Mouse (Mus musculus) lung, postnatal 0 days (tissue): ENCODE results near the gene Gm27029. TPM values are rescaled to one million over a fixed set of nuclear protein-coding genes. Genes with fewer than 3 reads are reported as not detected.
"Not testable (repeated sequence)": the region's sequence is repeated elsewhere in the genome, so short reads cannot be mapped to it uniquely, and the experiment has no call there.

ENCODE experiments used
- ATAC-seq: fragments of 200-750 bp; cut with Nextera tagmentation; 2 replicates; pipeline ENCODE4 v1.8.0; 2017; ENCODE audit warnings: moderate library complexity
- DNase-seq: peaks from one replicate; pipeline ENCODE4 v3.0.0-alpha.2; 2016; ENCODE audit warnings: low spot score
- H3K27ac ChIP-seq: fragments of 300-500 bp; sonication (generic); 2 replicates; pipeline ENCODE4 v1.5.1; 2014; ENCODE audit warnings: antibody characterized with exemption, mild to moderate bottlenecking, low read length, mixed read lengths
- H3K27me3 ChIP-seq: fragments of 300-500 bp; sonication (generic); replicated peaks from 2 replicates; pipeline ENCODE4 v1.6.1; 2014; ENCODE audit warnings: low read length, mixed read lengths; ENCODE audit not compliant: insufficient read depth
- H3K36me3 ChIP-seq: fragments of 300-500 bp; sonication (generic); 2 replicates; pipeline ENCODE4 v1.6.1; 2014; ENCODE audit warnings: low read length, mixed read lengths; ENCODE audit not compliant: insufficient read depth
- H3K4me1 ChIP-seq: fragments of 300-500 bp; sonication (generic); 2 replicates; pipeline ENCODE4 v1.6.1; 2014; ENCODE audit warnings: antibody characterized with exemption, low read depth, low read length, mixed read lengths; ENCODE audit not compliant: insufficient read depth
- H3K4me2 ChIP-seq: fragments of 300-500 bp; sonication (generic); replicated peaks from 2 replicates; pipeline ENCODE4 v1.6.1; 2014; ENCODE audit warnings: low read depth, mild to moderate bottlenecking, low read length, moderate library complexity, mixed read lengths
- H3K4me3 ChIP-seq: fragments of 300-500 bp; sonication (generic); 2 replicates; pipeline ENCODE4 v1.5.1; 2014; ENCODE audit warnings: low read depth, low read length
- H3K9ac ChIP-seq: fragments of 300-500 bp; sonication (generic); replicated peaks from 2 replicates; pipeline ENCODE4 v1.6.1; 2014; ENCODE audit warnings: low read depth, mild to moderate bottlenecking
- H3K9me3 ChIP-seq: fragments of 300-500 bp; sonication (generic); 2 replicates; pipeline ENCODE4 v1.6.1; 2016; ENCODE audit warnings: low read length, mixed read lengths
- CTCF ChIP-seq: IDR thresholded peaks from 2 replicates; pipeline ENCODE4 v1.5.1; 2016; ENCODE audit warnings: antibody characterized with exemption, mild to moderate bottlenecking
- EP300 ChIP-seq: IDR thresholded peaks from 2 replicates; pipeline ENCODE4 v1.6.1; 2016; ENCODE audit warnings: antibody characterized with exemption, mild to moderate bottlenecking, control low read depth
- WGBS: fragments of 180-500 bp; shearing (Covaris S2); extraction: QIAGEN DNeasy Blood & Tissue Kit; methylation state at CpG from one replicate; pipeline ENCODE4 v1.1.7; 2014; 5-methylcytosine and 5-hydroxymethylcytosine counted together
- polyA plus RNA-seq: library from polyadenylated mRNA; unstranded; fragments of >200 nt; fragmentation: Nextera tagmentation; extraction: Ambion mirVana; gene quantifications from 2 replicates; pipeline ENCODE4 v1.2.1, GENCODE M21; 2015

Gene Gm27029
- polyA plus RNA-seq = 2.6 and 2.9 TPM in 2 replicates

DNA sequence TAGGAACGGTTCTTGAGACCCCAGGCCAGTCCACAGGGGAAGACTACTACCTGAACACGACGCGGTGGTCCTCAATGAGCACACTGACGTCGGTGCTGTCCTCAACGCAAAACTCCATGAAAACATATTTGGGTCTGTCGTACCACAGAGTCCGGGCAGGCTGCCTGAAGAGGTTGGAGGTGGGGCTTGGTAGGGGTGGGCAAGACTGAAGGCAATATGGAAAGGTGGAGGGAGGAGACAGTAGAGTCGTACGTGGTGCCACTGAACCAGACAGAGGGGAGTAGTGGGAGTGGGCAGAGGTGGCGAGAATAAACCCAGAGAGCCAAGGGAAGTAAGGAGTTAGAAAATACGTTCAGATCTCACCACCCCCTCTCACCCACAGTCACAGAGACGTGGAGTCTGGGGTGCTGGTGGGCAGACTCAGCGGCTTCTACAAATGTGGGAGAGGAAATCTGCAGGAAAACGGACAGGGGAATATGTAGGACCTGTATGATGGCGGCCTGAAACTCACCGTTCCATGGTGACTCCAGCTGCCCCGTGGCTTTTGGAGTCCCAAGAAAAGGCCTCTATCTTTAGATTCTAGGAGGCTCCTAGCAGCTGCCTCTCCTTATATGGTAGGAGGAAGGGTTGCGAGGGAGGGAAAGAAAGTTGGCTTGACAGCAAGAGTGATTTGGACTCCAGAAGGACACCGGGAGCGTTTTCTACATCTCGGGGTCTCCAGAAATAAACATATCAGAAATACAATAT, at the start of gene Gm27029:
Gene Gm27029 (minus strand): TSS at position 692 of the 747 bp plus-strand sequence.
- H3K9ac ChIP-seq = peak within 1 kb of the TSS; percentile 58
- H3K9me3 ChIP-seq = no peaks in the 10 kb centered on the region
- peak; percentile 87 for DNase-seq
- no peaks in the 10 kb centered on the region for H3K27me3 ChIP-seq
- H3K4me3 ChIP-seq = peak within 1 kb of the TSS; percentile 73
- H3K36me3 ChIP-seq = no peaks in the 10 kb centered on the region
- peak; percentile 65 for ATAC-seq
- WGBS = 2% methylated on average over 23 of the region's 23 CpGs
- peak within 1 kb of the TSS; percentile 81 for H3K4me2 ChIP-seq
- TF ChIP-seq EP300 (no peak), CTCF (no peak)
- peaks cover 13% of the 10 kb centered on the region for H3K4me1 ChIP-seq
- peak within 1 kb of the TSS; percentile 87 for H3K27ac ChIP-seq

DNA sequence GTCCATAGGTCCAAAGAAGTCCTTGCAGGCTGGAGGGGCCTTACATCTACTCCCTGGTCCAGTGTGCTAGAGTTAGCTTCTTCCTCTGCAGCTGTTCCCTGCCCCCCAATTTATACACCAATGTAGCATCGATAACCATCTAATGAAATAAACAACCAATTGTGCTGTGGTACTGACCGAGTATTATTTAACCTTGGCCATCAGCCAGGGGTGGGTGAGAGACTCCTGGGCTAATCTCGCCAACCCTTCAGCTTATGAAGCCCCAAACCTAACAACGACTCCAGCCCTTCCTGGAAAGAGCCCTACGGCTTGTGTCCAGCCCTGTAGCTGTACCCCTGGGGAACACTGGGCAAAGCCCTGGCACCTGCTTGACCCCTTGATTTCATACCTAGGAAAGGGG, 49.7 kb upstream of the Gm27029 start:
- H3K4me3 ChIP-seq = no peak overlapping the region
- no peaks in the 10 kb centered on the region for H3K36me3 ChIP-seq
- no peaks in the 10 kb centered on the region for H3K27me3 ChIP-seq
- no peak overlapping the region for H3K9ac ChIP-seq
- ATAC-seq (no peak), DNase-seq (no peak)
- H3K4me1 ChIP-seq = no peaks in the 10 kb centered on the region
- no peak overlapping the region for H3K27ac ChIP-seq
- 46% methylated on average over 5 of the region's 5 CpGs for WGBS
- no peaks in the 10 kb centered on the region for H3K9me3 ChIP-seq
- TF ChIP-seq CTCF = no peak
- H3K4me2 ChIP-seq = no peak overlapping the region

DNA sequence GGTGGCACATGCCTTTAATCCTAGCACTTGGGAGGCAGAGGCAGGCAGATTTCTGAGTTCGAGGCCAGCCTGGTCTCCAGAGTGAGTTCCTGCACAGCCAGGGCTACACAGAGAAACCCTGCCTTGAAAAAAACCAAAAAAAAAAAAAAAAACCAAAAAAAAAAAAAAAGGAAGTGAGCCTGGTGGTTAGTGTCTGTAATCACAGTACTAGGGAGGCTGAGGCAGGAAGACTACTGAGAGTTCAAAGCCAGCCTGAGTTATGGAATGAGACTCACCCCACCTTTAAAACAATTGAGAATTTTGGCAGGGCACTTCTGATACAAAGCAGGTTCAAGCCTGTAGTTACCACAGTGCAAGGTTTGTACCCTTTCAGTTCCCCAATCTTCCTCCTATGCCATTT, 49.1 kb upstream of the Gm27029 start:
- not testable (repeated sequence) for ATAC-seq, H3K9ac ChIP-seq, H3K4me1 ChIP-seq, H3K36me3 ChIP-seq, H3K27ac ChIP-seq, H3K27me3 ChIP-seq, H3K4me3 ChIP-seq, H3K4me2 ChIP-seq, H3K9me3 ChIP-seq, DNase-seq
- WGBS = 59% methylated on average over 1 of the region's 1 CpGs

DNA sequence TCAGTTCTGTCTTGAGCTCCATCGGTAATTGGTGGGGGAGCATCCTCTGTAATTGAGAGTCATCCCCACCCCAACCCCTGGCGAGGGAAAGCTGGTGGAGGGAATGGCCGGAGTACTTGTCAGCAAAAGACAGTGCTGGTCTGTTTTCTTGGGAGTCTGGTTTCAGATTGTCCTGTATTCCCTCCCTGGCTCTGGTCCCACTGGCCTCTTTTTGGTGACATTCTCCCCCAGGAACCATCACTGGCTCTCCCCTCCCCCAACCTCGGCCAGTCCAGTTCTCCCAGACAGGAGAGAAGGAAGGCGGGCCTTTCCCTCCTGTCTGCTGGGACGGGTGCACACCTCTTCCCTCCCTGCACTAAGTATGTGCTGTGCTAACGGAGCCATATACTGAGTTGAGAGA, 47.7 kb upstream of the Gm27029 start:
- Histone ChIP-seq H3K9me3 (no peaks in the 10 kb centered on the region), H3K36me3 (no peaks in the 10 kb centered on the region)
- WGBS = 51% methylated on average over 7 of the region's 7 CpGs

DNA sequence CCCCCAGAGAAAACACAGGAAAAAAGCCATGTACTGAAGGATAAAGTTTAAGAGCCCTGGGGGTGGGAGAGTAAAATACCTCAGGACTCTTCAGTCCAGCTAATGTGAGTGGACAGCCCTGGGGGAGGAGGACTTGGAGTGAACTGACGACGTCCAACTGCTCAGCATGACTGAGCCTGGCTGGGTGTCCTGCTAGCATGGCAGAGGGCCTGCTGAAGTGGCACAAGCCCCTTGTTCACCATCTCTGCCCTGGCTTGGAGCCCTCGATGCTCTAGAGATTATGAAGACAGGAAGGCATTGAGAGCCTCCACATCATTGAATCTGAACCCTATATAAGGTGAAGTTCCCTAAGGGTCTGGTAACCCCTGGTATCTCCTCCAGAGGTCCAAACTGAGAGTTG, 47.3 kb upstream of the Gm27029 start:
- 29% methylated on average over 3 of the region's 3 CpGs for WGBS
- no peak for ATAC-seq
- H3K27ac ChIP-seq = no peak overlapping the region
- no peaks in the 10 kb centered on the region; the same call in 1 of the 2 replicates for H3K4me1 ChIP-seq
- H3K9ac ChIP-seq = no peak overlapping the region
- H3K27me3 ChIP-seq = no peaks in the 10 kb centered on the region
- no peak for DNase-seq
- H3K4me2 ChIP-seq = no peak overlapping the region
- no peaks in the 10 kb centered on the region for H3K9me3 ChIP-seq
- no peak for TF ChIP-seq EP300
- H3K36me3 ChIP-seq = no peaks in the 10 kb centered on the region
- H3K4me3 ChIP-seq = no peak overlapping the region

More for the DNA sequence above, 47.7 kb upstream of the Gm27029 start:
- Histone ChIP-seq H3K27me3 (no peaks in the 10 kb centered on the region), H3K4me1 (no peaks in the 10 kb centered on the region; the same call in 1 of the 2 replicates), H3K4me2 (no peak overlapping the region), H3K4me3 (no peak overlapping the region), H3K9ac (no peak overlapping the region), H3K27ac (no peak overlapping the region)
- DNase-seq (no peak), ATAC-seq (no peak)
- TF ChIP-seq CTCF (no peak), EP300 (no peak)

DNA sequence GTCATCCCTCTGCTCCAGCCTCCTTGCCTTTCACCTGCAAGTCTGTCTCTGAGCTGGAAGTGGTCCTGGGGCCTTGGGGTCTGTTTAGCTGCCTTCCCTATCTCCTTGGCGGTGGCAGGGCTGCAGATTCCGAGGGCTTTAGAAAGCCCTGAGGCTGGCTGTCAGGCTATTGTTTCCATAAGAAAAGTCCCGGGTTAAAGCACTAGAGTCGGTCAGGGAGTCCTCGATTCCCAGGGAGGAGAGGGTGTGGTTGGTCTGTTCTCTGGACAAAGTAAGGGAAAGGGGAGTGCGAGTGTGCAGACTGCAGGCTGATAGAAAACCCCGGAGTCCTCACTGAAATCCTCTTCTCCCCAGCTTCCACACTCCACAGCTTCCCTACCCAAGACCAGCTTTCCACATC, 45.6 kb upstream of the Gm27029 start:
- ATAC-seq (no peak), DNase-seq (no peak)
- 49% methylated on average over 7 of the region's 7 CpGs for WGBS
- Histone ChIP-seq H3K4me1 (no peaks in the 10 kb centered on the region; the same call in 1 of the 2 replicates), H3K27me3 (no peaks in the 10 kb centered on the region), H3K9ac (no peak overlapping the region), H3K36me3 (no peaks in the 10 kb centered on the region), H3K4me2 (no peak overlapping the region), H3K27ac (no peak overlapping the region), H3K9me3 (no peaks in the 10 kb centered on the region), H3K4me3 (no peak overlapping the region)
- TF ChIP-seq EP300 (no peak), CTCF (no peak)
